Mouse (Mus musculus) T-helper 1 cell (primary cell): Measurements from ENCODE around the gene Lcn3.
"Not testable (repeated sequence)": the region's sequence is repeated elsewhere in the genome, so short reads cannot be mapped to it uniquely, and the experiment has no call there.

Experiments
- in situ Hi-C: fragments of 300-600 bp; cut with MboI, MseI; formaldehyde crosslinking; loops from one replicate; pipeline ENCODE4 v1.15.1; 2025; ENCODE audit warnings: high pct_unique_total_duplicates

Gene Lcn3

GRCm38 (mm10) chr2:25765269-25765668 lies at the start of gene Lcn3:
TSS of gene Lcn3 (plus strand) at chr2:25765569.
- in situ Hi-C loops, result no loop called here

- in situ Hi-C loops, result loop anchor here (5.0 kb wide), 1 partner anchor 35 kb away; no protein-coding TSS in a partner anchor
Measured at GRCm38 (mm10) chr2:25717222-25717621, 48.1 kb upstream of the Lcn3 start.

GRCm38 (mm10) chr2:25733199-25733930 lies 32.0 kb upstream of the Lcn3 start:
- in situ Hi-C loops, result no loop called here

GRCm38 (mm10) chr2:25736709-25737108 lies 28.7 kb upstream of the Lcn3 start, which contains the start of gene Obp2b:
TSS of gene Obp2b (plus strand) at chr2:25737009.
- in situ Hi-C loops, result not testable (repeated sequence)

GRCm38 (mm10) chr2:25741671-25742070 lies 23.7 kb upstream of the Lcn3 start:
- in situ Hi-C loops, result no loop called here

- in situ Hi-C loops, result loop anchor here (5.0 kb wide), 1 partner anchor 37 kb away; no protein-coding TSS in a partner anchor
Measured at GRCm38 (mm10) chr2:25754201-25754600, 11.2 kb upstream of the Lcn3 start.

- in situ Hi-C loops, result no loop called here
Measured at GRCm38 (mm10) chr2:25758064-25758625, 7.2 kb upstream of the Lcn3 start.

- in situ Hi-C loops, result no loop called here
Measured at GRCm38 (mm10) chr2:25767764-25768163, 2.4 kb downstream of the Lcn3 start.

GRCm38 (mm10) chr2:25773507-25773906 lies 8.1 kb downstream of the Lcn3 start:
- in situ Hi-C loops, result loop anchor here (10.0 kb wide), 1 partner anchor 119 kb away; the partner anchor contains the start of genes Lcn5 and Lcn8

GRCm38 (mm10) chr2:25774640-25775039 lies 9.3 kb downstream of the Lcn3 start:
- in situ Hi-C loops, result loop anchor here (10.0 kb wide), 1 partner anchor 120 kb away; the partner anchor contains the start of genes Lcn5 and Lcn8

GRCm38 (mm10) chr2:25775991-25776390 lies 10.6 kb downstream of the Lcn3 start:
- in situ Hi-C loops, result loop anchor here (10.0 kb wide), 1 partner anchor 121 kb away; the partner anchor contains the start of genes Lcn5 and Lcn8

- in situ Hi-C loops, result loop anchor here (10.0 kb wide), 1 partner anchor 122 kb away; the partner anchor contains the start of genes Lcn5 and Lcn8
Measured at GRCm38 (mm10) chr2:25776717-25777116, 11.3 kb downstream of the Lcn3 start, which contains the start of gene Lcn11. TSS of gene Lcn11 (plus strand) at chr2:25777017.

- in situ Hi-C loops, result loop anchor here (10.0 kb wide), 1 partner anchor 124 kb away; the partner anchor contains the start of genes Lcn5 and Lcn8
Measured at GRCm38 (mm10) chr2:25779076-25779475, 13.7 kb downstream of the Lcn3 start.

- in situ Hi-C loops, result no loop called here
Measured at GRCm38 (mm10) chr2:25780921-25781320, 15.6 kb downstream of the Lcn3 start.

- in situ Hi-C loops, result no loop called here
Measured at GRCm38 (mm10) chr2:25781957-25782356, 16.6 kb downstream of the Lcn3 start, which contains the start of gene Gm13539. TSS of gene Gm13539 (plus strand) at chr2:25782257.

- in situ Hi-C loops, result no loop called here
Measured at GRCm38 (mm10) chr2:25785573-25786322, 20.4 kb downstream of the Lcn3 start.

GRCm38 (mm10) chr2:25789092-25789491 lies 23.7 kb downstream of the Lcn3 start:
- in situ Hi-C loops, result no loop called here

- in situ Hi-C loops, result no loop called here
Measured at GRCm38 (mm10) chr2:25797635-25798034, 32.3 kb downstream of the Lcn3 start.

- in situ Hi-C loops, result no loop called here
Measured at GRCm38 (mm10) chr2:25798065-25798464, 32.7 kb downstream of the Lcn3 start.

GRCm38 (mm10) chr2:25811711-25812110 lies 46.3 kb downstream of the Lcn3 start:
- in situ Hi-C loops, result no loop called here

- in situ Hi-C loops, result no loop called here
Measured at GRCm38 (mm10) chr2:25813364-25813763, 48.0 kb downstream of the Lcn3 start.

- in situ Hi-C loops, result not testable (repeated sequence)
Measured at GRCm38 (mm10) chr2:25815748-25816147, 50.4 kb downstream of the Lcn3 start, which contains the start of gene Glt6d1. TSS of gene Glt6d1 (minus strand) at chr2:25815848.
